Mouse (Mus musculus): ENCODE measurements around the gene Kcnj12.

DNA sequence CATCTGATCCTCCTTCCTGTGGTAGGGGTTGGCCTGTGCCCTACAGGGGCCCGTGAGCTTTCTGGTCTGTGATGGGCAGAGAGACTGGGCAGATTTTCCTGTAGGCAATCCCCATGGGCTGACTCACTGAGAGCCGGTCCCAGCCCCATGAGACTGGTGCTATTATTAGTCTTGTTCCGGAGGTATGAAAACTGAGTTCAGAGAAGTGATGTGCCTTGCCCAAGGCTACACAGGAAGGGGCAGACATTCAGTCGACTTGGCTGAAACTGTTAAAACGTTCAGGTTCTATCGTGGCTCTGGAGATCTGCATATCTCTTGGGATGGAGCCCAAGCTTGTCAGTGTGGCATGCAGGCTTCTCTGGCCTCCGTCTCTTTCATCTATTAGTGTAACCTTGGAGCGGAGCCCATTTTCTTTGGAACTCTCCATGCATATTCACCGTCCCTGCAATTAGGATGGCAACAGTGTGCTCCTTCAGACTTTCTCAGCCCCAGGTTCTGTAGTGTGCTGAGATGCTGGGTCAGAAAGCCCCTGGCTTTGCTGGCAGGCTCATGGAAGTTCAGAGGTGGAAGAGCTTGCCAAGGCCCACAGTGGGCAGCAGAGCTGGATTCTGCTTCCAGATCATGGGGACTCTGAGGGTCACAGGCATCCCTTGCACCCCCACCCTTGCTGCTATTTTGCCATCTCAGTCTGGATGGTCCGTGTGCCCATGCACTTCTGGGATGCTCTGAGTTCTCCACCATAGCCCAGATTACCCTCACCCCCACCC lies 37.5 kb downstream of the Kcnj12 start:
- TF ChIP-seq GATA1 (IDR thresholded peaks at IDR 0.05; ENCODE audit: low read length) (no peak), TAL1 (IDR thresholded peaks at IDR 0.05; ENCODE audit: low read length) (no peak)
